21 mouse cellular contexts compared by ENCODE assay signal in genomic region chr7:125740521-125740920, GRCm38 (mm10).
"Had no signal": no experiment of that assay in that cellular context is flagged by ENCODE, and none has a peak within 500 bp of the region (broad histone marks: within the 10 kb centered on the region; RNA-seq: fewer than 3 reads in every experiment).

No protein-coding gene starts in this region.

- H3K36me3 ChIP-seq: forebrain, embryonic 15.5 days; heart, embryonic 13.5 days; heart, embryonic 15.5 days; hindbrain, embryonic 15.5 days; kidney, embryonic 15.5 days; limb, embryonic 13.5 days; limb, embryonic 15.5 days; liver, embryonic 13.5 days had no signal

- H3K4me1 ChIP-seq: forebrain, embryonic 15.5 days; heart, embryonic 15.5 days; hindbrain, embryonic 15.5 days; limb, embryonic 13.5 days; limb, embryonic 15.5 days had no signal

- H3K9ac ChIP-seq: forebrain, embryonic 15.5 days; forebrain, postnatal 0 days; heart, embryonic 13.5 days; heart, embryonic 15.5 days; hindbrain, embryonic 13.5 days; hindbrain, embryonic 15.5 days; kidney, embryonic 15.5 days; limb, embryonic 13.5 days; limb, embryonic 15.5 days; liver, embryonic 13.5 days had no signal

- H3K27me3 ChIP-seq: forebrain, embryonic 15.5 days; heart, embryonic 13.5 days; heart, embryonic 15.5 days; hindbrain, embryonic 13.5 days; hindbrain, embryonic 15.5 days; kidney, embryonic 15.5 days; limb, embryonic 13.5 days; limb, embryonic 15.5 days; liver, embryonic 13.5 days had no signal

- H3K4me3 ChIP-seq: forebrain, embryonic 15.5 days; heart, adult 2 months; heart, embryonic 13.5 days; heart, embryonic 15.5 days; hindbrain, embryonic 13.5 days; hindbrain, embryonic 15.5 days; kidney, embryonic 15.5 days; limb, embryonic 13.5 days; limb, embryonic 15.5 days; liver, embryonic 13.5 days had no signal

- H3K27ac ChIP-seq: forebrain, embryonic 15.5 days; heart, adult 2 months; heart, embryonic 13.5 days; heart, embryonic 15.5 days; hindbrain, embryonic 13.5 days; hindbrain, embryonic 15.5 days; hindbrain, postnatal 0 days; kidney, embryonic 15.5 days; limb, embryonic 13.5 days; limb, embryonic 15.5 days; liver, embryonic 13.5 days had no signal

- H3K9me3 ChIP-seq: forebrain, embryonic 15.5 days; heart, embryonic 13.5 days; heart, embryonic 15.5 days; hindbrain, embryonic 13.5 days; hindbrain, embryonic 15.5 days; kidney, embryonic 15.5 days; limb, embryonic 13.5 days; limb, embryonic 15.5 days; liver, embryonic 13.5 days had no signal

- DNase-seq: forebrain, postnatal 0 days; gastrocnemius, postnatal 14 days; gastrocnemius, postnatal 36 days; heart, adult 11 months; heart, postnatal 36 days; layer of hippocampus, adult 9-11 months; layer of hippocampus, postnatal 36 days; left cerebral cortex, postnatal 4 days; liver, embryonic 13.5 days had no signal

- ATAC-seq: forebrain, embryonic 15.5 days; forebrain, postnatal 0 days; hindbrain, postnatal 0 days; intestine, embryonic 16.5 days had no signal

- H3K4me2 ChIP-seq: forebrain, embryonic 15.5 days; heart, embryonic 11.5 days; heart, embryonic 13.5 days; heart, embryonic 15.5 days; hindbrain, embryonic 13.5 days; hindbrain, embryonic 15.5 days; kidney, embryonic 15.5 days; limb, embryonic 13.5 days; limb, embryonic 15.5 days; liver, embryonic 13.5 days had no signal
